Mouse (Mus musculus): ENCODE data around the gene Gm4767. TPM values are rescaled to one million over a fixed set of nuclear protein-coding genes. Genes with fewer than 3 reads are reported as not detected.
"Not testable (repeated sequence)": the region's sequence is repeated elsewhere in the genome, so short reads cannot be mapped to it uniquely, and the experiment has no call there.

Gene Gm4767
- polyA plus RNA-seq (2012; fragmentation: generic; extraction: Trizol), result 0.19 TPM

DNA sequence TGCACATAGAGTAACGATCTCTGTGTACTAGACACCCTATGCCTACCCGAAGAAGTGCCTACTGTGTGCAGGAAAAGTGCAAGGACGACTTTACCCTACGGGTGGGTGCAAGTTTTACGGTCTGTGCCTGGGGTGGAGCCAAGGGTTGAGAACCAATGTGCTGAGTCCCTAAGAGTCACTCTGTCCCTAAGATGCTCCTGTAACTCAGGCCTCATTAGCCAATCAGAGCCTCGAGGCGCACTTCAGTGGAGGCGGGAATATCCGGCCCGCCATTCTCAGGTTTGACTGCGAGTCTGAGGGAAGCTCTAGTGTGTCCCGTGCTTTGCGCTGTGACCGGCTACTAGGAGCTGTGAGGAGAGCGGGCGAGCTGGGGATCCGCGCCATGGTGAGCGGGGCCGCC is at the start of gene Gm4767:
Gm4767 (plus strand) TSS at position 288 of the 400 bp plus-strand sequence.
- not testable (repeated sequence) for H3K79me2 ChIP-seq (ENCODE audit: control insufficient read depth, insufficient read depth); H3K4me2 ChIP-seq (ENCODE audit: low read depth); H3K36me3 ChIP-seq (ENCODE audit: control insufficient read depth, insufficient read depth); H3K4me3 ChIP-seq; H3ac ChIP-seq (ENCODE audit: control insufficient read depth, insufficient read length); H3K27me3 ChIP-seq (ENCODE audit: control insufficient read depth, insufficient read depth, insufficient read length)

- not testable (repeated sequence) for H3ac ChIP-seq (ENCODE audit: control insufficient read depth, insufficient read length); H3K27me3 ChIP-seq (ENCODE audit: control insufficient read depth, insufficient read depth, insufficient read length); H3K4me3 ChIP-seq; H3K4me2 ChIP-seq (ENCODE audit: low read depth); H3K79me2 ChIP-seq (ENCODE audit: control insufficient read depth, insufficient read depth); H3K36me3 ChIP-seq (ENCODE audit: control insufficient read depth, insufficient read depth)
Observed at GRCm38 (mm10) chr10:81770506-81771403, 41.2 kb upstream of the Gm4767 start, which contains the start of gene Gm3055. Gene Gm3055, minus strand, starts transcription at chr10:81771161.

DNA sequence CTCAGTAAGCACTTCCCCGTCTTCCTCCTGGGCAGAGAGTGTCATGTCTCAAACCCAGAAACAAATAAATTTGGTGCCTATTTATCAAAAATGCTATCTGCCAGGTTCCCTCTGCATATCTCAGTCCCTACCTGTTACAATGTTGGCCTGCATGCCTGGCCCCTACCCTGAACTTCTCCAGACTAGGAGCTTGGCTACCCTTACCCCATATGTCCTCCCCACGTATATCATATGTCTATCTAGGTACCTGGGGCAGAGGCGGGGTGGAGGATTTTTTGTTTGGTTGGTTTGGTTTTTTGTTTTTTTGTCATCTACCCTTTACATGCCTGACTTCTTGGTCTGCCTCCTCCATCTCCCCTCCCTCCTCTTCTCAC is 40.6 kb upstream of the Gm4767 start:
- H3K4me2 ChIP-seq (ENCODE audit: low read depth); H3ac ChIP-seq (ENCODE audit: control insufficient read depth, insufficient read length); H3K36me3 ChIP-seq (ENCODE audit: control insufficient read depth, insufficient read depth); H3K4me3 ChIP-seq; H3K27me3 ChIP-seq (ENCODE audit: control insufficient read depth, insufficient read depth, insufficient read length); H3K79me2 ChIP-seq (ENCODE audit: control insufficient read depth, insufficient read depth): not testable (repeated sequence)

DNA sequence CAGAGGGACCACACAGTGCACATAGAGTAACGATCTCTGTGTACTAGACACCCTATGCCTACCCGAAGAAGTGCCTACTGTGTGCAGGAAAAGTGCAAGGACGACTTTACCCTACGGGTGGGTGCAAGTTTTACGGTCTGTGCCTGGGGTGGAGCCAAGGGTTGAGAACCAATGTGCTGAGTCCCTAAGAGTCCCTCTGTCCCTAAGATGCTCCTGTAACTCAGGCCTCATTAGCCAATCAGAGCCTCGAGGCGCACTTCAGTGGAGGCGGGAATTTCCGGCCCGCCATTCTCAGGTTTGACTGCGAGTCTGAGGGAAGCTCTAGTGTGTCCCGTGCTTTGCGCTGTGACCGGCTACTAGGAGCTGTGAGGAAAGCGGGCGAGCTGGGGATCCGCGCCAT is 34.2 kb downstream of the Gm4767 start:
- H3K4me3 ChIP-seq; H3ac ChIP-seq (ENCODE audit: control insufficient read depth, insufficient read length); H3K79me2 ChIP-seq (ENCODE audit: control insufficient read depth, insufficient read depth); H3K27me3 ChIP-seq (ENCODE audit: control insufficient read depth, insufficient read depth, insufficient read length); H3K36me3 ChIP-seq (ENCODE audit: control insufficient read depth, insufficient read depth); H3K4me2 ChIP-seq (ENCODE audit: low read depth): not testable (repeated sequence)

DNA sequence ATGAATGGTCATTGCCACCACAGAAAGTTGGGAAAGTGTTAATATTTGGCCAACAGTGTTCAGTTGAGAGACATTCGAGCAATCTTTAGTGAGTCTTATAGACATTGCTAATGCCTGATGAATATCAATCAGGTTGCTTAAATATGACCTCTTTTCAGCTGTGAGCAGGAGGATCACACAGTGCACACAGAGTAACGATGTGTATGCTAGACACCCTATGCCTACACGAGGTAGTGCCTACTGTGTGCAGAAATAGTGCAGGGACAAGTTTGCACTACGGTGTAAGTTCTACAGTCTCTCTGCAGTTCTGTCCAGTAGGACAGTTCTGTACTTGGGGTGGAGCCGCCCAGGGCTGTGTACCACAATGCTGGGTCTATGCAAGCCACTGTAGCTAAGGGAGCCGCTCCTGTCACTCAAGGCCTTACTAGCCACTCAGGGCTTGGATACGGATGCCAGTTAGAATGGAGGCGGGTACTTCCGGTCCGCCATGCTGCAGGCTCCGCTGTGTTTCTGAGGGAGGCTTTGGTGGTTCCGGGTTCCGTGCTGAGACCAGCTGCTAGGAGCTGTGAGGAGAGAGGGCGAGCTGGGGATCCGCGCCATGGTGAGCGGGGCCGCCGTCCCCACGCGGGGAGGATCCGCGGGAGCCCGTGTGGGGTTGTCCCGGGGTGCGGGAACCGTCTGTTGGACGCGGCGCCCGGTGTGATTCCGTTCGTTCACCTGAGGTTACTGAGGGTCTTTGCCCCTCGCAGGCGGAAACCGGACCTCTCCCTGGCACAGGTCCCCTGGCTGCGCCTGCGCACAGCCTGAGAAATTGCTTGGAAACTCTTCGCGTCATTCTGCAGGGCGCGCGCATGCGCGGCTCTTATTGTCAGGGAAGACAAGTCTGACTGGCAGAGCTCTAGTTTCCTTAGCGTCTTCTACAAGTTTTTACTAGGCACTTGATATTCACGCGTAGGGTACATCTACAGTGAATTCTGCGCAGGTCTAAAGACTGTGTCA is 51.7 kb downstream of the Gm4767 start, which contains the start of gene Gm32687:
Gm32687 (plus strand) TSS at position 526 of the 999 bp plus-strand sequence.
- not testable (repeated sequence) for H3K36me3 ChIP-seq (ENCODE audit: control insufficient read depth, insufficient read depth); H3ac ChIP-seq (ENCODE audit: control insufficient read depth, insufficient read length); H3K4me2 ChIP-seq (ENCODE audit: low read depth); H3K79me2 ChIP-seq (ENCODE audit: control insufficient read depth, insufficient read depth); H3K27me3 ChIP-seq (ENCODE audit: control insufficient read depth, insufficient read depth, insufficient read length); H3K4me3 ChIP-seq

Other genes with a start within 250 kb of the Gm4767 start
- 11.3 TPM for gene Tle2, start 237.6 kb upstream of the Gm4767 start, polyA plus RNA-seq (2012; fragmentation: generic; extraction: Trizol)
- gene Tle6, start 211.1 kb upstream of the Gm4767 start, polyA plus RNA-seq (2012; fragmentation: generic; extraction: Trizol), result 15.3 TPM
- 0.78 TPM for gene BC025920, start 205.9 kb upstream of the Gm4767 start, polyA plus RNA-seq (2012; fragmentation: generic; extraction: Trizol)
- 28.0 TPM for gene Sirt6, start 184.4 kb upstream of the Gm4767 start, polyA plus RNA-seq (2012; fragmentation: generic; extraction: Trizol)
- gene Ankrd24, start 183.6 kb upstream of the Gm4767 start, polyA plus RNA-seq (2012; fragmentation: generic; extraction: Trizol), result 11.8 TPM
- gene Gm10778, start 163.1 kb upstream of the Gm4767 start, polyA plus RNA-seq (2012; fragmentation: generic; extraction: Trizol), result 0.59 TPM
- 1.1 TPM for gene Zfp433, start 107.4 kb upstream of the Gm4767 start, polyA plus RNA-seq (2012; fragmentation: generic; extraction: Trizol)
- 0.89 TPM for gene Gm3055, start 41.0 kb upstream of the Gm4767 start, polyA plus RNA-seq (2012; fragmentation: generic; extraction: Trizol)
- not detected for gene Gm32687, start 51.7 kb downstream of the Gm4767 start, polyA plus RNA-seq (2012; fragmentation: generic; extraction: Trizol)
- 0.60 TPM for gene Zfp781, start 118.3 kb downstream of the Gm4767 start, polyA plus RNA-seq (2012; fragmentation: generic; extraction: Trizol)
- 0.86 TPM for gene Zfp873, start 235.9 kb downstream of the Gm4767 start, polyA plus RNA-seq (2012; fragmentation: generic; extraction: Trizol)

Data from myocyte (in vitro differentiated cells).